Mouse (Mus musculus) limb, embryonic 14.5 days (tissue): ENCODE results near the gene Me3. TPM values are rescaled to one million over a fixed set of nuclear protein-coding genes. Genes with fewer than 3 reads are reported as not detected.
"Not testable (repeated sequence)": the region's sequence is repeated elsewhere in the genome, so short reads cannot be mapped to it uniquely, and the experiment has no call there.

Experiments
- ATAC-seq: fragments of 200-750 bp; cut with Nextera tagmentation; 2 replicates; pipeline ENCODE4 v1.8.0; 2017; ENCODE audit warnings: low read depth, moderate number of reproducible peaks, moderate TSS enrichment; ENCODE audit not compliant: low FRiP score
- DNase-seq: peaks from one replicate; pipeline ENCODE4 v3.0.0-alpha.2; 2015; ENCODE audit warnings: low spot score
- H3K27ac ChIP-seq: fragments of 300-500 bp; sonication (generic); replicated peaks from 2 replicates; pipeline ENCODE4 v1.5.1; 2014; ENCODE audit warnings: low read depth, mild to moderate bottlenecking, low read length, moderate library complexity, mixed read lengths
- H3K27me3 ChIP-seq: fragments of 300-500 bp; sonication (generic); 2 replicates; pipeline ENCODE4 v1.6.1; 2014; ENCODE audit warnings: low read length, mixed read lengths; ENCODE audit not compliant: control insufficient read depth, insufficient read depth
- H3K36me3 ChIP-seq: fragments of 300-500 bp; sonication (generic); 2 replicates; pipeline ENCODE4 v1.6.1; 2014; ENCODE audit warnings: mild to moderate bottlenecking, low read length, moderate library complexity, mixed read lengths; ENCODE audit not compliant: control insufficient read depth, insufficient read depth
- H3K4me1 ChIP-seq: fragments of 300-500 bp; sonication (generic); 2 replicates; pipeline ENCODE4 v1.6.1; 2014; ENCODE audit warnings: antibody characterized with exemption, low read length, mixed read lengths; ENCODE audit not compliant: control insufficient read depth, insufficient read depth
- H3K4me2 ChIP-seq: fragments of 300-500 bp; sonication (generic); replicated peaks from 2 replicates; pipeline ENCODE4 v1.6.1; 2014; ENCODE audit warnings: low read depth, mild to moderate bottlenecking, low read length, moderate library complexity; ENCODE audit not compliant: severe bottlenecking
- H3K4me3 ChIP-seq: fragments of 300-500 bp; sonication (generic); replicated peaks from 2 replicates; pipeline ENCODE4 v1.5.1; 2014; ENCODE audit warnings: low read length
- H3K9ac ChIP-seq: fragments of 300-500 bp; sonication (generic); 2 replicates; pipeline ENCODE4 v1.6.1; 2014; ENCODE audit warnings: mild to moderate bottlenecking, low read depth, low read length, moderate library complexity; ENCODE audit not compliant: severe bottlenecking
- H3K9me3 ChIP-seq: fragments of 300-500 bp; sonication (generic); 2 replicates; pipeline ENCODE4 v1.6.1; 2016; ENCODE audit warnings: low read length; ENCODE audit not compliant: control insufficient read depth
- POLR2A ChIP-seq: fragments of 200-500 bp; IDR thresholded peaks from 2 replicates; pipeline ENCODE4 v1.8.0; 2012; ENCODE audit warnings: inconsistent platforms, mild to moderate bottlenecking, moderate library complexity, borderline replicate concordance; ENCODE audit not compliant: insufficient read depth, insufficient read length; ENCODE audit errors: extremely low read depth
- WGBS: fragments of 180-500 bp; shearing (Covaris S2); extraction: QIAGEN DNeasy Blood & Tissue Kit; methylation state at CpG from one replicate; pipeline ENCODE4 v1.1.7; 2014; 5-methylcytosine and 5-hydroxymethylcytosine counted together
- polyA plus RNA-seq, 2 experiments: library from polyadenylated mRNA; depleted of rRNA in 1 of 2; stranded (reverse) in 1 of 2; unstranded in 1 of 2; fragments of >200 nt; fragmentation: Nextera tagmentation in 1 of 2; extraction: Ambion mirVana in 1 of 2; gene quantifications; 2 replicates each; pipeline versions ENCODE4 v1.2.1 to v1.2.3; 2012 to 2014

Gene Me3
- polyA plus RNA-seq, 2 experiments: 1.3 to 2.1 TPM

GRCm38 (mm10) chr7:89730514-89730913, 98.3 kb downstream of the Me3 start:
- ATAC-seq (no peak), DNase-seq (no peak)
- Histone ChIP-seq H3K9ac (no peak overlapping the region), H3K27me3 (no peaks in the 10 kb centered on the region), H3K9me3 (no peaks in the 10 kb centered on the region), H3K36me3 (no peaks in the 10 kb centered on the region), H3K4me3 (no peak overlapping the region), H3K4me1 (0 out of 2 replicates have a peak, but pooled peaks cover 2% of the 10 kb centered on the region), H3K4me2 (no peak overlapping the region), H3K27ac (no peak overlapping the region)
- 65% methylated on average over 2 of the region's 2 CpGs for WGBS
- no peak for TF ChIP-seq POLR2A

DNA sequence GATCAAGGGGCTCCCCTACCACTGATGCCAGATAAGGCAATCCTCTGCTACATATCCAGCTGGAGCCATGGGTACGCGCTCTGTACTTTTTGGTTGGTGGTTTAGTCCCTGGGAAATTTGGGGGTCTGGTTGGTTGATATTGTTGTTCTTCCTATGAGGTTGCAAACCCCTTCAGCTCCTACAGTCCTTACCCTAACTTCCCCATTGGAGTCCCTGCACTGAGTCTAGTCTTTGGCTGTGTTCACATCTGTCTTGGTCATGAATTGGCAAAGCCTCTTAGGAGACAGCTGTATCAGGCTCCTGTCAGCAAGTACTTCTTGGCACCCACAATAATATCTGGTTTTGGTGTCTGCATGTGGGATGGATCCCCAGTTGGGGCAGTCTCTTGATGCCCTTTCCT, 98.9 kb downstream of the Me3 start:
- H3K4me3 ChIP-seq, H3K4me2 ChIP-seq, H3K9ac ChIP-seq, H3K4me1 ChIP-seq, H3K27me3 ChIP-seq, H3K27ac ChIP-seq, H3K9me3 ChIP-seq, DNase-seq, H3K36me3 ChIP-seq, ATAC-seq: not testable (repeated sequence)
- WGBS: 100% methylated on average over 2 of the region's 2 CpGs

- no peak for TF ChIP-seq POLR2A
- ATAC-seq (peak; percentile 63), DNase-seq (peak; percentile 53)
- no peaks in the 10 kb centered on the region for H3K27me3 ChIP-seq
- H3K36me3 ChIP-seq: no peaks in the 10 kb centered on the region
- peaks cover 18% of the 10 kb centered on the region for H3K4me1 ChIP-seq
- no peak overlapping the region for H3K4me3 ChIP-seq
- no peak overlapping the region for H3K27ac ChIP-seq
- H3K9ac ChIP-seq: no peak overlapping the region
- 32% methylated on average over 7 of the region's 7 CpGs for WGBS
- no peak overlapping the region for H3K4me2 ChIP-seq
- no peaks in the 10 kb centered on the region for H3K9me3 ChIP-seq
Measured at GRCm38 (mm10) chr7:89748415-89748814, 116.2 kb downstream of the Me3 start.

- DNase-seq (no peak), ATAC-seq (no peak)
- H3K4me1 ChIP-seq: peaks cover 18% of the 10 kb centered on the region
- 69% methylated on average over 2 of the region's 2 CpGs for WGBS
- no peaks in the 10 kb centered on the region for H3K9me3 ChIP-seq
- no peak overlapping the region for H3K4me3 ChIP-seq
- H3K36me3 ChIP-seq: no peaks in the 10 kb centered on the region
- no peak overlapping the region for H3K27ac ChIP-seq
- H3K4me2 ChIP-seq: no peak overlapping the region
- no peak overlapping the region for H3K9ac ChIP-seq
- TF ChIP-seq POLR2A: no peak
- no peaks in the 10 kb centered on the region for H3K27me3 ChIP-seq
Measured at GRCm38 (mm10) chr7:89749183-89749582, 117.0 kb downstream of the Me3 start.

DNA sequence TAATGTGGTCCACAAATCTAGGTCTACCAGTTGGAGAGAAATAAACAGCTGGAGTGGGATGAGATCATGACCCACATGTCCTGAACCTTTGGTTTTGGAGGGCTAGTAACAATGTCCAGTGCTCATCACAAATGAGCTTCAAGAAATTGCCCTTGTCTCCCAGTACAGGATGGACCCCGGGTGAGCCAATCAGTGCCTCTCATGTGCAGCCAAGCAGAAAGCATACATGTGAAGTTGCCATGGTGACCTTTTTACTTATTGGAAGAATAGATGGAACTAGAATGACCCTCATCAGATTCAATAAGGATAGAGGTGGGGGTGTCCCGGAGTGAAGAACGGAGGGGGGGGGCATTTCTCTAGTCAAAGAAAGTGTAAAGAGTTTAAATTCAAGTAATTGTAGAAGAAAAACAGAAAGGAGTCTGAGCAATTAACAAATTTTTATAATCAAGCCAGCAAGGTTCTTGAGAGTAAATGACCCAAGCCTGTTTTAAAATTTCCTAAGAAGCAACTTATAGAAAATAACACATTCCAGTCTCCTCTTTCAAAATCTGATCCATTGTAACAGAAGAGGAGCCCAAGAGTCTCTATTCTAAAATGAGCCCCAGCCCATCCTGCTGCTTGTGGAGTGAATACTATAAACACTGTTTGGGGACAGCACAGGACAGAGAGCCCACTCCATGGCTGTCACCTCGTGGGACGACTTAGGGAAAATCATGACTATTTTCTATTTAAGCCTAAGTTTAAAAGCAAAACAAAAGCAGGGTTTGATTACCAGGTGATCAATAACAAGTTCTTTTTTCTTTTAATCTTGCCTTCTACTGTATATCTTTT, 134.7 kb downstream of the Me3 start:
- H3K36me3 ChIP-seq: no peaks in the 10 kb centered on the region
- TF ChIP-seq POLR2A: no peak
- no peak overlapping the region for H3K4me2 ChIP-seq
- H3K9me3 ChIP-seq: no peaks in the 10 kb centered on the region
- DNase-seq (no peak), ATAC-seq (no peak)
- WGBS: 81% methylated on average over 5 of the region's 5 CpGs
- no peaks in the 10 kb centered on the region for H3K27me3 ChIP-seq
- no peak overlapping the region for H3K27ac ChIP-seq
- H3K9ac ChIP-seq: no peak overlapping the region
- peaks cover 21% of the 10 kb centered on the region for H3K4me1 ChIP-seq
- no peak overlapping the region for H3K4me3 ChIP-seq
